Mouse (Mus musculus): ENCODE measurements around the gene Spryd3.

Spryd3 gene

GRCm38 (mm10) chr15:102146882-102147281, 10.8 kb upstream of the Spryd3 start:
- DNase-seq (ENCODE audit: low spot score), result no peak

GRCm38 (mm10) chr15:102146089-102146488, 10.1 kb upstream of the Spryd3 start:
- DNase-seq (ENCODE audit: low spot score), result no peak

GRCm38 (mm10) chr15:102145330-102145729, 9.3 kb upstream of the Spryd3 start:
- DNase-seq (ENCODE audit: low spot score), result no peak

GRCm38 (mm10) chr15:102144726-102145125, 8.7 kb upstream of the Spryd3 start:
- DNase-seq (ENCODE audit: low spot score), result no peak

GRCm38 (mm10) chr15:102144274-102144711, 8.3 kb upstream of the Spryd3 start, which contains the start of gene Igfbp6:
Gene Igfbp6 (plus strand): TSS chr15:102144362.
- no peak for DNase-seq (ENCODE audit: low spot score)

- DNase-seq (ENCODE audit: low spot score), result no peak
These were observed 7.2 kb upstream of the Spryd3 start for GRCm38 (mm10) chr15:102142914-102143912.

- DNase-seq (ENCODE audit: low spot score), result no peak
These were observed 5.1 kb upstream of the Spryd3 start for GRCm38 (mm10) chr15:102141120-102141519.

GRCm38 (mm10) chr15:102135522-102136128, 409 bp downstream of the Spryd3 start:
- DNase-seq (ENCODE audit: low spot score), result no peak

GRCm38 (mm10) chr15:102134709-102135108, 1.3 kb downstream of the Spryd3 start:
- no peak for DNase-seq (ENCODE audit: low spot score)

- DNase-seq (ENCODE audit: low spot score), result no peak
These were observed 2.7 kb downstream of the Spryd3 start for GRCm38 (mm10) chr15:102133314-102133713.

- DNase-seq (ENCODE audit: low spot score), result no peak
These were observed 9.7 kb downstream of the Spryd3 start for GRCm38 (mm10) chr15:102126303-102126702.

GRCm38 (mm10) chr15:102120530-102120929, 15.5 kb downstream of the Spryd3 start:
- no peak for DNase-seq (ENCODE audit: low spot score)

- no peak for DNase-seq (ENCODE audit: low spot score)
These were observed 16.2 kb downstream of the Spryd3 start for GRCm38 (mm10) chr15:102119831-102120170.

GRCm38 (mm10) chr15:102119121-102119830, 16.8 kb downstream of the Spryd3 start:
- DNase-seq (ENCODE audit: low spot score), result no peak

- no peak for DNase-seq (ENCODE audit: low spot score)
These were observed 17.4 kb downstream of the Spryd3 start for GRCm38 (mm10) chr15:102118591-102118990.

- DNase-seq (ENCODE audit: low spot score), result no peak
These were observed 18.3 kb downstream of the Spryd3 start for GRCm38 (mm10) chr15:102117461-102118443.

- no peak for DNase-seq (ENCODE audit: low spot score)
These were observed 19.1 kb downstream of the Spryd3 start for GRCm38 (mm10) chr15:102116753-102117415.

- no peak for DNase-seq (ENCODE audit: low spot score)
These were observed 20.3 kb downstream of the Spryd3 start for GRCm38 (mm10) chr15:102115731-102116231.

- DNase-seq (ENCODE audit: low spot score), result no peak
These were observed 21.3 kb downstream of the Spryd3 start for GRCm38 (mm10) chr15:102114651-102115260.

GRCm38 (mm10) chr15:102113674-102114073, 22.4 kb downstream of the Spryd3 start:
- no peak for DNase-seq (ENCODE audit: low spot score)

Data from yolk sac, embryonic 10.5 days (tissue).